Mouse (Mus musculus) megakaryocyte-erythroid progenitor cell, adult 5-6 weeks (primary cell): ENCODE data around the gene Rnf216. TPM values are rescaled to one million over a fixed set of nuclear protein-coding genes. Genes with fewer than 3 reads are reported as not detected.

Experiments
- total RNA-seq, 2 experiments: library from RNA; stranded (forward) in 1 of 2; stranded (reverse) in 1 of 2; fragments of 200-1000, 215-1000 nt in 1 of 2; fragments of >200 nt in 1 of 2; fragmentation: Nextera tagmentation in 1 of 2; gene quantifications; 2 replicates each; pipeline ENCODE4 v1.2.3; 2014 to 2017

The Rnf216 gene
- total RNA-seq, 2 experiments from 2014 or later = 41.0 to 91.5 TPM

Other genes starting within 250 kb of the Rnf216 start
- 7.7 and 7.8 TPM in 2 replicates for gene Fbxl18, start 217.6 kb downstream of the Rnf216 start, total RNA-seq (2014; fragmentation: Nextera tagmentation)
- gene Fbxl18, start 217.6 kb downstream of the Rnf216 start, total RNA-seq (2017) = 1.4 and 3.9 TPM in 2 replicates
- 1,959 and 3,523 TPM in 2 replicates for gene Actb, start 206.2 kb downstream of the Rnf216 start, total RNA-seq (2014; fragmentation: Nextera tagmentation)
- gene Actb, start 206.2 kb downstream of the Rnf216 start, total RNA-seq (2017) = 1,717 and 2,932 TPM in 2 replicates
- 0.17 TPM in 1 of 2 replicates, not detected in the other for gene Fscn1, start 152.7 kb downstream of the Rnf216 start, total RNA-seq (2014; fragmentation: Nextera tagmentation)
- 0.11 TPM in 1 of 2 replicates, not detected in the other for gene Fscn1, start 152.7 kb downstream of the Rnf216 start, total RNA-seq (2017)
- gene Olfr718-ps1, start 34.6 kb upstream of the Rnf216 start, total RNA-seq (2014; fragmentation: Nextera tagmentation) = not detected in 2 replicates
- gene Olfr718-ps1, start 34.6 kb upstream of the Rnf216 start, total RNA-seq (2017) = not detected in 2 replicates
- gene Rbak, start 67.8 kb upstream of the Rnf216 start, total RNA-seq (2014; fragmentation: Nextera tagmentation) = 8.4 and 12.6 TPM in 2 replicates
- 5.6 and 8.5 TPM in 2 replicates for gene Rbak, start 67.8 kb upstream of the Rnf216 start, total RNA-seq (2017)
- gene Spdye4b, start 68.0 kb upstream of the Rnf216 start, total RNA-seq (2014; fragmentation: Nextera tagmentation) = 2.9 TPM in 1 of 2 replicates, not detected in the other
- not detected in 2 replicates for gene Spdye4b, start 68.0 kb upstream of the Rnf216 start, total RNA-seq (2017)
- gene Spdye4a, start 113.9 kb upstream of the Rnf216 start, total RNA-seq (2014; fragmentation: Nextera tagmentation) = not detected in 2 replicates
- gene Spdye4a, start 113.9 kb upstream of the Rnf216 start, total RNA-seq (2017) = not detected in 2 replicates
- 12.6 and 15.6 TPM in 2 replicates for gene Zfp12, start 122.2 kb upstream of the Rnf216 start, total RNA-seq (2014; fragmentation: Nextera tagmentation)
- 10.6 and 17.4 TPM in 2 replicates for gene Zfp12, start 122.2 kb upstream of the Rnf216 start, total RNA-seq (2017)
- 3.5 and 4.4 TPM in 2 replicates for gene Zfp316, start 157.0 kb upstream of the Rnf216 start, total RNA-seq (2014; fragmentation: Nextera tagmentation)
- gene Zfp316, start 157.0 kb upstream of the Rnf216 start, total RNA-seq (2017) = 2.8 and 3.7 TPM in 2 replicates
- gene Zfp853, start 180.6 kb upstream of the Rnf216 start, total RNA-seq (2014; fragmentation: Nextera tagmentation) = not detected in 2 replicates
- not detected in 2 replicates for gene Zfp853, start 180.6 kb upstream of the Rnf216 start, total RNA-seq (2017)
- gene E130309D02Rik, start 202.4 kb upstream of the Rnf216 start, total RNA-seq (2014; fragmentation: Nextera tagmentation) = 60.6 and 64.4 TPM in 2 replicates
- 10.5 and 23.6 TPM in 2 replicates for gene E130309D02Rik, start 202.4 kb upstream of the Rnf216 start, total RNA-seq (2017)
- gene Zdhhc4, start 216.3 kb upstream of the Rnf216 start, total RNA-seq (2014; fragmentation: Nextera tagmentation) = 70.6 and 74.5 TPM in 2 replicates
- 23.2 and 40.8 TPM in 2 replicates for gene Zdhhc4, start 216.3 kb upstream of the Rnf216 start, total RNA-seq (2017)
- not detected in 2 replicates for gene Grid2ip, start 244.3 kb upstream of the Rnf216 start, total RNA-seq (2014; fragmentation: Nextera tagmentation)
- gene Grid2ip, start 244.3 kb upstream of the Rnf216 start, total RNA-seq (2017) = not detected in 2 replicates